Comparison of ENCODE assay signal across 31 mouse cellular contexts in the genomic region with DNA sequence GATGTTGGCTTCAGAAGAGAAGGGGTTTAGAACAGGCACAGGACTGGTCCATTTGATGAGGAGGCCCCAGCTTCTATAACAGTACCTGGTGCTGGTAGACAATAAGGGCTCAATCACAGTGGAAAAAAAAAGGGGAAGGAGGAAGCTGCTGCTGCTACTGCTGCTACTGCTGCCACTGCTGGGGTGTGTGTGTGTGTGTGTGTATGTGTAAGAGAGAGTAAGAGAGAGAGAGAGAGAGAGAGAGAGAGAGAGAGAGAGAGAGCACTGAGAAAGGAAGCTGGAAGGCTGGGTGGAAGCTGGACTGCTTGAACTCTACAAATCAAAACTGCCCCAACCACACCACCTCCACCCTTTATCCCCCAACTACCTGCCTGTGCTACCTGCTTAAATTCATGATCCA. TPM values are rescaled to one million over a fixed set of nuclear protein-coding genes. Genes with fewer than 3 reads are reported as not detected.
DNase-seq lines count a peak whose midpoint lies in the region; ATAC-seq and TF ChIP-seq lines count a peak whose summit lies in the region.
"Had no signal": no experiment of that assay in that cellular context is flagged by ENCODE, and none has a peak within 500 bp of the region (broad histone marks: within the 10 kb centered on the region; RNA-seq: fewer than 3 reads in every experiment).

No protein-coding gene starts in this region.

- H3K9ac ChIP-seq in liver, embryonic 12.5 days = no peak overlapping the region
- H3K9ac ChIP-seq in liver, embryonic 11.5 days (ENCODE audit: low read depth, low read length) = no peak overlapping the region
- no peak overlapping the region for H3K9ac ChIP-seq in MEL (ENCODE audit: control insufficient read depth, low read depth, low read length, poor library complexity, severe bottlenecking)
- H3K9ac ChIP-seq: forebrain, embryonic 12.5 days; forebrain, postnatal 0 days; hindbrain, embryonic 15.5 days; limb, embryonic 15.5 days; neural tube, embryonic 12.5 days had no signal

- no peak for DNase-seq in liver, embryonic 11.5 days (ENCODE audit: low spot score)
- peak; percentile 43 for DNase-seq in A20 (ENCODE audit: low read depth, low spot score)
- DNase-seq in MEL (ENCODE audit: low read depth, low spot score) = peak; percentile 77
- peak; percentile 55 for DNase-seq in splenic B cell, adult 2 months (ENCODE audit: low read depth, low spot score)
- DNase-seq in thymus, postnatal 25 days = no peak
- DNase-seq in neural tube, embryonic 10.5 days (ENCODE audit: extremely low spot score, low spot score) = no peak
- DNase-seq: adrenal gland, adult 8-10 months; cerebellum, adult 9-10 months; cerebellum, postnatal 36 days; embryo, embryonic 11 days; forebrain, postnatal 0 days; gastrocnemius, postnatal 10 days; heart, postnatal 14 days; kidney, adult 2 months; kidney, postnatal 36 days; layer of hippocampus, postnatal 36 days; lung, postnatal 36 days; right cerebral cortex, adult 18-20 months had no signal

- no peaks in the 10 kb centered on the region for H3K36me3 ChIP-seq in liver, embryonic 12.5 days
- no peaks in the 10 kb centered on the region for H3K36me3 ChIP-seq in liver, embryonic 11.5 days (ENCODE audit: control insufficient read depth, insufficient read depth, low read length)
- H3K36me3 ChIP-seq in MEL (ENCODE audit: control insufficient read depth in 1 of 2, insufficient read depth in 2 of 2, low read length in 2 of 2) = peaks cover 0 to 16% of the 10 kb centered on the region in 2 experiments; a peak in 2 of 4 replicates
- no peaks in the 10 kb centered on the region for H3K36me3 ChIP-seq in splenic B cell, adult 2 months (ENCODE audit: control insufficient read depth, insufficient read depth, low read length, poor library complexity, severe bottlenecking)
- H3K36me3 ChIP-seq: forebrain, embryonic 12.5 days; hindbrain, embryonic 10.5 days; hindbrain, embryonic 15.5 days; limb, embryonic 10.5 days; limb, embryonic 15.5 days; neural tube, embryonic 12.5 days had no signal

- peak overlapping the region; percentile 7; the same call in 1 of the 2 replicates for H3K27ac ChIP-seq in liver, embryonic 12.5 days
- H3K27ac ChIP-seq in liver, embryonic 11.5 days (ENCODE audit: low read depth, low read length) = no peak overlapping the region
- H3K27ac ChIP-seq in MEL (ENCODE audit: control insufficient read depth, low read depth, low read length) = no peak overlapping the region; the same call in 1 of the 2 replicates
- H3K27ac ChIP-seq: forebrain, embryonic 12.5 days; hindbrain, embryonic 10.5 days; hindbrain, embryonic 15.5 days; limb, embryonic 10.5 days; limb, embryonic 15.5 days; neural tube, embryonic 12.5 days had no signal

- no peak for TF ChIP-seq RAD21 in MEL (IDR thresholded peaks at IDR 0.05; ENCODE audit: low read depth, low read length)

- no peak overlapping the region for H3K4me3 ChIP-seq in liver, embryonic 12.5 days
- no peak overlapping the region for H3K4me3 ChIP-seq in liver, embryonic 11.5 days (ENCODE audit: low read depth, low read length)
- H3K4me3 ChIP-seq in MEL (ENCODE audit: control insufficient read depth in 1 of 2, insufficient read depth in 1 of 2, low read depth in 2 of 2, low read length in 2 of 2) = no peak overlapping the region
- H3K4me3 ChIP-seq: erythroblast, embryonic 14.5 days; forebrain, embryonic 12.5 days; hindbrain, embryonic 10.5 days; hindbrain, embryonic 15.5 days; limb, embryonic 10.5 days; limb, embryonic 15.5 days; neural tube, embryonic 12.5 days had no signal

- no peaks in the 10 kb centered on the region for H3K9me3 ChIP-seq in liver, embryonic 12.5 days (replicated peaks)
- H3K9me3 ChIP-seq in liver, embryonic 11.5 days (ENCODE audit: control insufficient read depth, low read length) = no peaks in the 10 kb centered on the region
- H3K9me3 ChIP-seq in MEL (replicated peaks; ENCODE audit: insufficient read depth, low read length) = no peaks in the 10 kb centered on the region
- H3K9me3 ChIP-seq: forebrain, embryonic 12.5 days; hindbrain, embryonic 10.5 days; hindbrain, embryonic 15.5 days; limb, embryonic 10.5 days; limb, embryonic 15.5 days; neural tube, embryonic 12.5 days had no signal

- H3K4me1 ChIP-seq in liver, embryonic 12.5 days = peaks cover 71% of the 10 kb centered on the region
- peaks cover 22% of the 10 kb centered on the region for H3K4me1 ChIP-seq in liver, embryonic 11.5 days (replicated peaks; ENCODE audit: control insufficient read depth, insufficient read depth, low read length)
- H3K4me1 ChIP-seq in MEL (ENCODE audit: control insufficient read depth in 1 of 2, insufficient read depth in 2 of 2, low read length in 2 of 2) = peaks cover 14 to 28% of the 10 kb centered on the region in 2 experiments

- TF ChIP-seq EP300 in MEL (IDR thresholded peaks at IDR 0.05; ENCODE audit: low read depth in 1 of 2, low read length in 2 of 2) = 0 out of 4 replicates have a peak, but pooled peaks have one; percentile 12 to 17

- no peak for ATAC-seq in liver, embryonic 12.5 days
- ATAC-seq in liver, embryonic 11.5 days (replicated peaks; ENCODE audit: low FRiP score) = no peak
- ATAC-seq: forebrain, postnatal 0 days; inflammation-experienced regulatory T-cells, adult 6 months; midbrain, embryonic 16.5 days had no signal

- H3K4me2 ChIP-seq in liver, embryonic 12.5 days = no peak overlapping the region
- no peak overlapping the region for H3K4me2 ChIP-seq in liver, embryonic 11.5 days
- H3K4me2 ChIP-seq: forebrain, embryonic 12.5 days; hindbrain, embryonic 15.5 days; limb, embryonic 15.5 days; midbrain, embryonic 11.5 days; neural tube, embryonic 12.5 days had no signal

- no peak for TF ChIP-seq POLR2A in MEL (IDR thresholded peaks at IDR 0.05; ENCODE audit: control insufficient read depth in 1 of 2, insufficient read depth in 1 of 2, low read depth in 1 of 2, low read length in 2 of 2, poor library complexity in 1 of 2)

- H3K27me3 ChIP-seq in liver, embryonic 12.5 days (replicated peaks) = no peaks in the 10 kb centered on the region
- H3K27me3 ChIP-seq in liver, embryonic 11.5 days (replicated peaks; ENCODE audit: control insufficient read depth, insufficient read depth, low read length) = no peaks in the 10 kb centered on the region
- H3K27me3 ChIP-seq in MEL (ENCODE audit: control insufficient read depth in 1 of 2, insufficient read depth in 2 of 2, low read length in 2 of 2) = no peaks in the 10 kb centered on the region
- no peaks in the 10 kb centered on the region for H3K27me3 ChIP-seq in splenic B cell, adult 2 months (ENCODE audit: control insufficient read depth, insufficient read depth, low read length, poor library complexity, severe bottlenecking)
- H3K27me3 ChIP-seq: hindbrain, embryonic 15.5 days; limb, embryonic 15.5 days; neural tube, embryonic 12.5 days had no signal

- peaks cover 7% of the 10 kb centered on the region; the same call in 1 of the 2 replicates for H3K79me2 ChIP-seq in MEL (ENCODE audit: control insufficient read depth, insufficient read depth, low read length, poor library complexity)

- no peak for TF ChIP-seq CTCF in MEL (IDR thresholded peaks at IDR 0.05 in 2 of 3, conservative IDR thresholded peaks at IDR 0.05 in 1 of 3; ENCODE audit: control insufficient read depth in 1 of 3, insufficient read depth in 1 of 3, low read depth in 2 of 3, low read length in 3 of 3, poor library complexity in 1 of 3, severe bottlenecking in 1 of 3)

TF ChIP-seq in MEL, 35 proteins besides CTCF, POLR2A, EP300 and RAD21 (continues in another document):
- TF ChIP-seq MAZ (IDR thresholded peaks at IDR 0.05; ENCODE audit: low read depth, low read length) (no peak), ETS1 (IDR thresholded peaks at IDR 0.05; ENCODE audit: low read depth, low read length) (0 out of 2 replicates have a peak, but pooled peaks have one; percentile 27), MYC (IDR thresholded peaks at IDR 0.05; ENCODE audit: low read depth, low read length) (no peak), TBP (IDR thresholded peaks at IDR 0.05; ENCODE audit: low read depth, low read length) (no peak), KAT2A (conservative IDR thresholded peaks at IDR 0.05; ENCODE audit: low read depth, low read length) (no peak), SIN3A (IDR thresholded peaks at IDR 0.05; ENCODE audit: low read length) (no peak; the same call in 1 of the 2 replicates), JUND (IDR thresholded peaks at IDR 0.05; ENCODE audit: low read depth, low read length) (peak; percentile 98), E2F4 (IDR thresholded peaks at IDR 0.05; ENCODE audit: borderline replicate concordance, low read depth, low read length) (no peak), UBTF (IDR thresholded peaks at IDR 0.05; ENCODE audit: borderline replicate concordance, insufficient read depth, low read depth, low read length) (no peak), ZNF384 (IDR thresholded peaks at IDR 0.05; ENCODE audit: low read depth, low read length) (peak; percentile 87)

RNA-seq across cellular contexts. Expression of a gene that starts 4.3 kb away (rescaled TPM):
- 4.9 and 8.3 TPM in 2 replicates for polyA plus RNA-seq in liver, embryonic 12.5 days (2016; fragmentation: Nextera tagmentation; extraction: Ambion mirVana)
- polyA plus RNA-seq in liver, embryonic 11.5 days (2014; fragmentation: Nextera tagmentation; extraction: Ambion mirVana) = 8.6 and 9.2 TPM in 2 replicates
- 6.5 and 7.9 TPM in 2 replicates for total RNA-seq in MEL (2012; rRNA removed)
- 1 to 10 TPM in 1 of 2 experiments, not detected in 1; 7.8 TPM for polyA plus RNA-seq in MEL (2012; ENCODE audit: insufficient read depth in 1 of 2, insufficient read length in 2 of 2, low read depth in 1 of 2, low replicate concordance in 2 of 2, missing spikeins in 1 of 2)

RNA-seq across cellular contexts. Expression of a gene that starts 39.9 kb away (rescaled TPM):
- polyA plus RNA-seq in liver, embryonic 12.5 days (2016; fragmentation: Nextera tagmentation; extraction: Ambion mirVana) = 0.08 and 0.11 TPM in 2 replicates
- polyA plus RNA-seq in liver, embryonic 11.5 days (2014; fragmentation: Nextera tagmentation; extraction: Ambion mirVana) = 0.86 TPM in 1 of 2 replicates, not detected in the other
- 0.08 TPM in 1 of 2 replicates, not detected in the other for total RNA-seq in MEL (2012; rRNA removed)
- polyA plus RNA-seq in MEL (2012; ENCODE audit: insufficient read depth in 1 of 2, insufficient read length in 2 of 2, low read depth in 1 of 2, low replicate concordance in 2 of 2, missing spikeins in 1 of 2) = under 1 TPM in 1 of 2 experiments, not detected in 1; 0.22 TPM
- total RNA-seq: megakaryocyte, adult 5-6 weeks had no signal
- polyA plus RNA-seq: erythroblast, embryonic 14.5 days had no signal

RNA-seq across cellular contexts. Expression of a gene that starts 56.7 kb away (rescaled TPM):
- polyA plus RNA-seq in liver, embryonic 12.5 days (2016; fragmentation: Nextera tagmentation; extraction: Ambion mirVana) = 0.14 TPM in 1 of 2 replicates, not detected in the other
- 0.15 and 0.47 TPM in 2 replicates for polyA plus RNA-seq in liver, embryonic 11.5 days (2014; fragmentation: Nextera tagmentation; extraction: Ambion mirVana)
- total RNA-seq in MEL (2012; rRNA removed) = not detected in 2 replicates
- polyA plus RNA-seq in MEL (2012; ENCODE audit: insufficient read depth in 1 of 2, insufficient read length in 2 of 2, low read depth in 1 of 2, low replicate concordance in 2 of 2, missing spikeins in 1 of 2) = under 1 TPM in 1 of 2 experiments, not detected in 1; 0.21 TPM
- total RNA-seq: gastrocnemius, postnatal 10 days had no signal
- polyA plus RNA-seq: limb, embryonic 10.5 days; liver, embryonic 16.5 days had no signal

RNA-seq across cellular contexts. Expression of a gene that starts 56.9 kb away (rescaled TPM):
- 2.8 and 3.6 TPM in 2 replicates for polyA plus RNA-seq in liver, embryonic 12.5 days (2016; fragmentation: Nextera tagmentation; extraction: Ambion mirVana)
- polyA plus RNA-seq in liver, embryonic 11.5 days (2014; fragmentation: Nextera tagmentation; extraction: Ambion mirVana) = 2.8 and 4.5 TPM in 2 replicates
- 3.5 TPM in 2 replicates for total RNA-seq in MEL (2012; rRNA removed)
- polyA plus RNA-seq in MEL (2012; ENCODE audit: insufficient read depth in 1 of 2, insufficient read length in 2 of 2, low read depth in 1 of 2, low replicate concordance in 2 of 2, missing spikeins in 1 of 2) = 10 to 100 TPM in 1 of 2 experiments, not detected in 1; 10.4 TPM

Comparison
In these comparisons a context has a peak if more than half of its experiments do, and no peak if none do; other contexts are left out.
1. DNase-seq: peak in A20 (single experiment), MEL (single experiment) and splenic B cell, adult 2 months (single experiment); none in liver, embryonic 11.5 days (single experiment), thymus, postnatal 25 days (single experiment) and neural tube, embryonic 10.5 days (single experiment).